Mouse (Mus musculus) kidney, postnatal 0 days (tissue): Measurements from ENCODE around the gene E2f4. TPM values are rescaled to one million over a fixed set of nuclear protein-coding genes. Genes with fewer than 3 reads are reported as not detected.

Experiments
- ATAC-seq: fragments of 200-750 bp; cut with Nextera tagmentation; replicated peaks from 2 replicates; pipeline ENCODE4 v1.8.0; 2017; ENCODE audit warnings: low read depth, moderate number of reproducible peaks, moderate TSS enrichment, moderate library complexity; ENCODE audit not compliant: low FRiP score
- DNase-seq: peaks from one replicate; pipeline ENCODE4 v3.0.0-alpha.2; 2016; ENCODE audit warnings: low spot score
- H3K27ac ChIP-seq: fragments of 300-500 bp; sonication (generic); 2 replicates; pipeline ENCODE4 v1.5.1; 2014; ENCODE audit warnings: mild to moderate bottlenecking
- H3K27me3 ChIP-seq: fragments of 300-500 bp; sonication (generic); 2 replicates; pipeline ENCODE4 v1.6.1; 2014; ENCODE audit warnings: low read length, mixed read lengths; ENCODE audit not compliant: insufficient read depth
- H3K36me3 ChIP-seq: fragments of 300-500 bp; sonication (generic); 2 replicates; pipeline ENCODE4 v1.6.1; 2014; ENCODE audit warnings: low read length, mixed read lengths; ENCODE audit not compliant: insufficient read depth
- H3K4me1 ChIP-seq: fragments of 300-500 bp; sonication (generic); replicated peaks from 2 replicates; pipeline ENCODE4 v1.6.1; 2014; ENCODE audit warnings: antibody characterized with exemption, low read length, mixed read lengths; ENCODE audit not compliant: insufficient read depth
- H3K4me2 ChIP-seq: fragments of 300-500 bp; sonication (generic); 2 replicates; pipeline ENCODE4 v1.6.1; 2014; ENCODE audit warnings: mild to moderate bottlenecking, low read length, moderate library complexity, mixed read lengths
- H3K4me3 ChIP-seq: fragments of 300-500 bp; sonication (generic); replicated peaks from 2 replicates; pipeline ENCODE4 v1.5.1; 2014; ENCODE audit warnings: low read depth, low read length
- H3K9ac ChIP-seq: fragments of 300-500 bp; sonication (generic); 2 replicates; pipeline ENCODE4 v1.6.1; 2014; ENCODE audit warnings: low read depth, low read length
- H3K9me3 ChIP-seq: fragments of 300-500 bp; sonication (generic); replicated peaks from 2 replicates; pipeline ENCODE4 v1.6.1; 2016; ENCODE audit warnings: low read length, inconsistent platforms, mixed read lengths
- CTCF ChIP-seq: IDR thresholded peaks from 2 replicates; pipeline ENCODE4 v1.5.1; 2016; ENCODE audit warnings: antibody characterized with exemption, low read depth, mild to moderate bottlenecking, moderate library complexity
- WGBS: fragments of 180-500 bp; shearing (Covaris S2); extraction: QIAGEN DNeasy Blood & Tissue Kit; methylation state at CpG from one replicate; pipeline ENCODE4 v1.1.7; 2014; 5-methylcytosine and 5-hydroxymethylcytosine counted together
- polyA plus RNA-seq: library from polyadenylated mRNA; unstranded; fragments of >200 nt; fragmentation: Nextera tagmentation; extraction: Ambion mirVana; gene quantifications from 2 replicates; pipeline ENCODE4 v1.2.1, GENCODE M21; 2015

Gene E2f4
- polyA plus RNA-seq, 1 experiment from 2014 or later: 57.9 TPM

- Histone ChIP-seq H3K4me2 (no peak overlapping the region), H3K9ac (no peak overlapping the region), H3K4me3 (no peak overlapping the region), H3K36me3 (peaks cover 42% of the 10 kb centered on the region), H3K27ac (no peak overlapping the region), H3K27me3 (no peaks in the 10 kb centered on the region), H3K9me3 (no peaks in the 10 kb centered on the region), H3K4me1 (no peaks in the 10 kb centered on the region)
- no peak for DNase-seq
- WGBS: 100% methylated on average over 1 of the region's 1 CpGs
- peak; percentile 24; the same call in 1 of the 2 replicates for TF ChIP-seq CTCF
- ATAC-seq: no peak
Measured at GRCm38 (mm10) chr8:105311718-105312117, 14.3 kb downstream of the E2f4 start.

GRCm38 (mm10) chr8:105312891-105313481 lies 15.5 kb downstream of the E2f4 start:
- Histone ChIP-seq H3K36me3 (peaks cover 45% of the 10 kb centered on the region), H3K27me3 (no peaks in the 10 kb centered on the region), H3K4me2 (no peak overlapping the region), H3K4me3 (no peak overlapping the region), H3K27ac (no peak overlapping the region), H3K4me1 (no peaks in the 10 kb centered on the region), H3K9me3 (no peaks in the 10 kb centered on the region), H3K9ac (no peak overlapping the region)
- no peak for DNase-seq
- 93% methylated on average over 8 of the region's 8 CpGs for WGBS
- no peak for ATAC-seq
- no peak for TF ChIP-seq CTCF

GRCm38 (mm10) chr8:105313622-105314402 lies 16.3 kb downstream of the E2f4 start:
- no peak overlapping the region for H3K9ac ChIP-seq
- H3K27ac ChIP-seq: no peak overlapping the region
- no peak for TF ChIP-seq CTCF
- no peaks in the 10 kb centered on the region for H3K9me3 ChIP-seq
- DNase-seq (no peak), ATAC-seq (no peak)
- no peak overlapping the region for H3K4me3 ChIP-seq
- H3K4me1 ChIP-seq: no peaks in the 10 kb centered on the region
- no peaks in the 10 kb centered on the region for H3K27me3 ChIP-seq
- H3K36me3 ChIP-seq: peaks cover 47% of the 10 kb centered on the region
- H3K4me2 ChIP-seq: no peak overlapping the region
- WGBS: 78% methylated on average over 9 of the region's 9 CpGs

- WGBS: 89% methylated on average over 18 of the region's 18 CpGs
- ATAC-seq (no peak), DNase-seq (no peak)
- H3K27me3 ChIP-seq: no peaks in the 10 kb centered on the region
- no peak overlapping the region for H3K27ac ChIP-seq
- H3K36me3 ChIP-seq: peaks cover 44% of the 10 kb centered on the region
- TF ChIP-seq CTCF: no peak
- H3K4me2 ChIP-seq: no peak overlapping the region
- no peaks in the 10 kb centered on the region for H3K4me1 ChIP-seq
- no peak overlapping the region for H3K9ac ChIP-seq
- no peak overlapping the region for H3K4me3 ChIP-seq
- H3K9me3 ChIP-seq: no peaks in the 10 kb centered on the region
Measured at GRCm38 (mm10) chr8:105315073-105315769, 17.8 kb downstream of the E2f4 start.

- ATAC-seq (no peak), DNase-seq (no peak)
- Histone ChIP-seq H3K4me2 (no peak overlapping the region), H3K9me3 (no peaks in the 10 kb centered on the region), H3K4me3 (no peak overlapping the region), H3K9ac (no peak overlapping the region), H3K4me1 (no peaks in the 10 kb centered on the region), H3K27me3 (no peaks in the 10 kb centered on the region), H3K27ac (no peak overlapping the region), H3K36me3 (peaks cover 38% of the 10 kb centered on the region)
- WGBS: 93% methylated on average over 4 of the region's 4 CpGs
- no peak for TF ChIP-seq CTCF
Measured at GRCm38 (mm10) chr8:105317941-105318340, 20.5 kb downstream of the E2f4 start.

- peaks cover 36% of the 10 kb centered on the region for H3K36me3 ChIP-seq
Measured at GRCm38 (mm10) chr8:105318662-105319190, 21.3 kb downstream of the E2f4 start.

More at GRCm38 (mm10) chr8:105318662-105319190, 21.3 kb downstream of the E2f4 start:
- Histone ChIP-seq H3K9me3 (no peaks in the 10 kb centered on the region), H3K9ac (no peak overlapping the region), H3K27ac (no peak overlapping the region), H3K4me1 (no peaks in the 10 kb centered on the region), H3K4me3 (no peak overlapping the region), H3K27me3 (no peaks in the 10 kb centered on the region), H3K4me2 (no peak overlapping the region)
- TF ChIP-seq CTCF: no peak
- ATAC-seq (no peak), DNase-seq (no peak)
- WGBS: 87% methylated on average over 11 of the region's 11 CpGs
